Mouse (Mus musculus) MEL (cell line): ENCODE measurements around the gene Drg1. TPM values are rescaled to one million over a fixed set of nuclear protein-coding genes. Genes with fewer than 3 reads are reported as not detected.
A peak's percentile ranks its signal among the peaks of the same experiment; 100 is the strongest.

ENCODE experiments used
- DNase-seq: peaks from one replicate; pipeline ENCODE4 v3.0.0; 2011; ENCODE audit warnings: low read depth, low spot score
- H3K27ac ChIP-seq: 2 replicates; pipeline ENCODE4 v1.5.1; 2012; ENCODE audit warnings: low read depth, mild to moderate bottlenecking, control low read depth, low read length, moderate library complexity; ENCODE audit not compliant: control insufficient read depth
- H3K27me3 ChIP-seq, 2 experiments: fragments of 150-350 bp in 1 of 2; sonication (generic) in 1 of 2; 2 replicates each; pipeline ENCODE4 v1.6.1; 2012; ENCODE audit warnings: low read length in 2 of 2, mild to moderate bottlenecking in 2 of 2, improper control_type of control experiment in 1 of 2, moderate library complexity in 1 of 2; ENCODE audit not compliant: insufficient read depth in 2 of 2, control insufficient read depth in 1 of 2
- H3K36me3 ChIP-seq, 2 experiments: 2 replicates each; pipeline ENCODE4 v1.6.1; 2012 to 2014; ENCODE audit warnings: low read length in 2 of 2, improper control_type of control experiment in 1 of 2, inconsistent platforms in 1 of 2, mild to moderate bottlenecking in 1 of 2; ENCODE audit not compliant: insufficient read depth in 2 of 2, control insufficient read depth in 1 of 2
- H3K4me1 ChIP-seq, 2 experiments: fragments of 150-350 bp in 1 of 2; sonication (generic) in 1 of 2; 2 replicates each; pipeline ENCODE4 v1.6.1; 2012; ENCODE audit warnings: low read length in 2 of 2, improper control_type of control experiment in 1 of 2, mild to moderate bottlenecking in 1 of 2; ENCODE audit not compliant: insufficient read depth in 2 of 2, control insufficient read depth in 1 of 2
- H3K4me3 ChIP-seq, 2 experiments: fragments of 150-350 bp in 1 of 2; sonication (generic) in 1 of 2; 2 replicates each; pipeline ENCODE4 v1.5.1; 2012; ENCODE audit warnings: low read depth in 2 of 2, low read length in 2 of 2, mild to moderate bottlenecking in 2 of 2, moderate library complexity in 2 of 2, control low read depth in 1 of 2, improper control_type of control experiment in 1 of 2; ENCODE audit not compliant: control insufficient read depth in 1 of 2, insufficient read depth in 1 of 2
- H3K79me2 ChIP-seq: 2 replicates; pipeline ENCODE4 v1.6.1; 2012; ENCODE audit warnings: mild to moderate bottlenecking, low read length, moderate library complexity; ENCODE audit not compliant: control insufficient read depth, poor library complexity, insufficient read depth
- H3K9ac ChIP-seq: 2 replicates; pipeline ENCODE4 v1.6.1; 2012; ENCODE audit warnings: low read depth, mild to moderate bottlenecking, control low read depth, low read length, moderate library complexity; ENCODE audit not compliant: control insufficient read depth, poor library complexity, severe bottlenecking
- H3K9me3 ChIP-seq: fragments of 150-350 bp; sonication (generic); replicated peaks from 2 replicates; pipeline ENCODE4 v1.6.1; 2012; ENCODE audit warnings: mild to moderate bottlenecking, low read length, improper control_type of control experiment, moderate library complexity; ENCODE audit not compliant: insufficient read depth
- BHLHE40 ChIP-seq: IDR thresholded peaks from 2 replicates; pipeline ENCODE4 v1.6.1; 2012; ENCODE audit warnings: low read depth, mild to moderate bottlenecking, inconsistent platforms, low read length, improper control_type of control experiment, borderline replicate concordance
- CHD2 ChIP-seq: IDR thresholded peaks from 2 replicates; pipeline ENCODE4 v1.6.1; 2011; ENCODE audit warnings: low read length, improper control_type of control experiment
- CTCF ChIP-seq, 3 experiments: IDR thresholded peaks in 2 of 3; conservative IDR thresholded peaks in 1 of 3; 2 replicates each; pipeline ENCODE4 v1.5.1; 2011 to 2012; ENCODE audit warnings: low read length in 3 of 3, low read depth in 2 of 3, mild to moderate bottlenecking in 2 of 3, improper control_type of control experiment in 1 of 3, inconsistent platforms in 1 of 3, mixed read lengths in 1 of 3, moderate library complexity in 1 of 3; ENCODE audit not compliant: control insufficient read depth in 1 of 3, insufficient read depth in 1 of 3, poor library complexity in 1 of 3, severe bottlenecking in 1 of 3
- E2F4 ChIP-seq: IDR thresholded peaks from 2 replicates; pipeline ENCODE4 v1.6.1; 2011; ENCODE audit warnings: low read depth, low read length, improper control_type of control experiment, borderline replicate concordance
- ELF1 ChIP-seq: IDR thresholded peaks from 2 replicates; pipeline ENCODE4 v1.6.1; 2014; ENCODE audit warnings: low read depth, mild to moderate bottlenecking, inconsistent platforms, low read length, improper control_type of control experiment, moderate library complexity
- EP300 ChIP-seq, 2 experiments: IDR thresholded peaks; 2 replicates each; pipeline ENCODE4 v1.6.1; 2011; ENCODE audit warnings: improper control_type of control experiment in 2 of 2, low read length in 2 of 2, low read depth in 1 of 2, mild to moderate bottlenecking in 1 of 2
- ETS1 ChIP-seq: IDR thresholded peaks from 2 replicates; pipeline ENCODE4 v1.6.1; 2012; ENCODE audit warnings: low read depth, mild to moderate bottlenecking, inconsistent platforms, low read length, improper control_type of control experiment, moderate library complexity
- GATA1 ChIP-seq: IDR thresholded peaks from 2 replicates; pipeline ENCODE4 v1.6.1; 2011; ENCODE audit warnings: low read depth, low read length, improper control_type of control experiment
- HCFC1 ChIP-seq: IDR thresholded peaks from 2 replicates; pipeline ENCODE4 v1.6.1; 2012; ENCODE audit warnings: low read depth, mild to moderate bottlenecking, inconsistent platforms, low read length, improper control_type of control experiment, moderate library complexity
- KAT2A ChIP-seq: conservative IDR thresholded peaks from 2 replicates; pipeline ENCODE4 v1.6.1; 2012; ENCODE audit warnings: low read depth, low read length, improper control_type of control experiment, inconsistent platforms
- MAFK ChIP-seq: IDR thresholded peaks from 2 replicates; pipeline ENCODE4 v1.6.1; 2011; ENCODE audit warnings: low read depth, mild to moderate bottlenecking, low read length, improper control_type of control experiment, borderline replicate concordance
- MAX ChIP-seq: IDR thresholded peaks from 2 replicates; pipeline ENCODE4 v1.6.1; 2011; ENCODE audit warnings: low read length, improper control_type of control experiment
- MAZ ChIP-seq: IDR thresholded peaks from 2 replicates; pipeline ENCODE4 v1.6.1; 2012; ENCODE audit warnings: low read depth, mild to moderate bottlenecking, inconsistent platforms, low read length, improper control_type of control experiment
- MEF2A ChIP-seq: IDR thresholded peaks from 2 replicates; pipeline ENCODE4 v1.6.1; 2014; ENCODE audit warnings: low read depth, mild to moderate bottlenecking, inconsistent platforms, low read length, improper control_type of control experiment; ENCODE audit not compliant: poor library complexity, insufficient replicate concordance, severe bottlenecking; ENCODE audit errors: extremely low read depth
- MYC ChIP-seq: IDR thresholded peaks from 2 replicates; pipeline ENCODE4 v1.6.1; 2011; ENCODE audit warnings: low read depth, mild to moderate bottlenecking, low read length, improper control_type of control experiment, moderate library complexity
- NELFE ChIP-seq: IDR thresholded peaks from 2 replicates; pipeline ENCODE4 v1.6.1; 2011; ENCODE audit warnings: low read depth, low read length, improper control_type of control experiment
- POLR2A ChIP-seq, 2 experiments: IDR thresholded peaks; 2 replicates each; pipeline ENCODE4 v1.6.1; 2011 to 2012; ENCODE audit warnings: low read length in 2 of 2, mild to moderate bottlenecking in 2 of 2, control low read depth in 1 of 2, improper control_type of control experiment in 1 of 2, low read depth in 1 of 2, moderate library complexity in 1 of 2; ENCODE audit not compliant: control insufficient read depth in 1 of 2, insufficient read depth in 1 of 2, poor library complexity in 1 of 2
- POLR2AphosphoS2 ChIP-seq: IDR thresholded peaks from 2 replicates; pipeline ENCODE4 v1.6.1; 2011; ENCODE audit warnings: low read length, improper control_type of control experiment
- POLR2AphosphoS5 ChIP-seq: IDR thresholded peaks from 2 replicates; pipeline ENCODE4 v1.6.1; 2012; ENCODE audit warnings: low read depth, borderline replicate concordance, mild to moderate bottlenecking, inconsistent platforms, low read length, moderate library complexity, mixed read lengths
- RAD21 ChIP-seq: IDR thresholded peaks from 2 replicates; pipeline ENCODE4 v1.6.1; 2011; ENCODE audit warnings: mild to moderate bottlenecking, low read depth, low read length, improper control_type of control experiment
- RCOR1 ChIP-seq: IDR thresholded peaks from 2 replicates; pipeline ENCODE4 v1.6.1; 2012; ENCODE audit warnings: low read depth, mild to moderate bottlenecking, inconsistent platforms, low read length, improper control_type of control experiment
- SIN3A ChIP-seq: IDR thresholded peaks from 2 replicates; pipeline ENCODE4 v1.6.1; 2012; ENCODE audit warnings: low read length, improper control_type of control experiment, inconsistent platforms
- SMC3 ChIP-seq: IDR thresholded peaks from 2 replicates; pipeline ENCODE4 v1.6.1; 2011; ENCODE audit warnings: low read depth, low read length, improper control_type of control experiment
- TAL1 ChIP-seq: IDR thresholded peaks from 2 replicates; pipeline ENCODE4 v1.6.1; 2012; ENCODE audit warnings: mild to moderate bottlenecking, inconsistent platforms, low read length, moderate library complexity, mixed read lengths
- TBP ChIP-seq: IDR thresholded peaks from 2 replicates; pipeline ENCODE4 v1.8.0; 2011; ENCODE audit warnings: low read depth, low read length, improper control_type of control experiment
- TCF12 ChIP-seq: IDR thresholded peaks from 2 replicates; pipeline ENCODE4 v1.6.1; 2014; ENCODE audit warnings: low read depth, mild to moderate bottlenecking, inconsistent platforms, low read length, improper control_type of control experiment, moderate library complexity
- UBTF ChIP-seq: IDR thresholded peaks from 2 replicates; pipeline ENCODE4 v1.6.1; 2012; ENCODE audit warnings: low read depth, mild to moderate bottlenecking, inconsistent platforms, low read length, improper control_type of control experiment, moderate library complexity, borderline replicate concordance; ENCODE audit not compliant: insufficient read depth
- ZC3H11A ChIP-seq: IDR thresholded peaks from 2 replicates; pipeline ENCODE4 v1.6.1; 2012; ENCODE audit warnings: low read depth, mild to moderate bottlenecking, inconsistent platforms, low read length, improper control_type of control experiment
- ZKSCAN1 ChIP-seq: IDR thresholded peaks from 2 replicates; pipeline ENCODE4 v1.6.1; 2012; ENCODE audit warnings: low read depth, mild to moderate bottlenecking, inconsistent platforms, low read length, improper control_type of control experiment, moderate library complexity
- ZNF384 ChIP-seq: IDR thresholded peaks from 2 replicates; pipeline ENCODE4 v1.6.1; 2012; ENCODE audit warnings: low read depth, mild to moderate bottlenecking, inconsistent platforms, low read length, improper control_type of control experiment
- polyA plus RNA-seq, 2 experiments: library from polyadenylated mRNA; stranded (reverse) in 1 of 2; unstranded in 1 of 2; fragments of >175 nt in 1 of 2; fragments of >200 nt in 1 of 2; gene quantifications; 2 replicates each; pipeline versions ENCODE4 v1.2.1 to v1.2.4; 2012; ENCODE audit warnings: low replicate concordance in 2 of 2, low read depth in 1 of 2; ENCODE audit not compliant: insufficient read length in 2 of 2, insufficient read depth in 1 of 2, missing spikeins in 1 of 2
- total RNA-seq: library from RNA; depleted of rRNA; stranded (reverse); fragments of 300-350 nt; gene quantifications from 2 replicates; pipeline ENCODE4 v1.2.3, GENCODE M21; 2012

Gene Drg1
- total and polyA plus RNA-seq, 3 experiments: 161 to 1,664 (median 212) TPM

- H3K36me3 ChIP-seq: peaks cover 5 to 26% of the 10 kb centered on the region in 2 experiments
- peaks cover 60% of the 10 kb centered on the region for H3K79me2 ChIP-seq
- H3K4me1 ChIP-seq: peaks cover 3 to 36% of the 10 kb centered on the region in 2 experiments
- peak overlapping the region; percentile 77 to 90 for H3K4me3 ChIP-seq
- DNase-seq: no peak
- peak overlapping the region; percentile 98 for H3K9ac ChIP-seq
- H3K27ac ChIP-seq: peak overlapping the region; percentile 64
- no peaks in the 10 kb centered on the region for H3K27me3 ChIP-seq
- TF ChIP-seq ZKSCAN1 (no peak), POLR2A (IDR thresholded peaks at IDR 0.05; ENCODE audit: control insufficient read depth in 1 of 2, insufficient read depth in 1 of 2, low read depth in 1 of 2, low read length in 2 of 2, poor library complexity in 1 of 2) (no peak), MAFK (no peak), TAL1 (no peak), POLR2AphosphoS2 (no peak), RCOR1 (no peak), HCFC1 (no peak), POLR2AphosphoS5 (no peak), UBTF (no peak), ELF1 (no peak), E2F4 (no peak)
- no peaks in the 10 kb centered on the region for H3K9me3 ChIP-seq
Observed at GRCm38 (mm10) chr11:3292711-3293249, 26.6 kb upstream of the Drg1 start.

GRCm38 (mm10) chr11:3292062-3292421, 25.8 kb upstream of the Drg1 start:
- peak; percentile 89 for DNase-seq
- TF ChIP-seq ZC3H11A (no peak), TCF12 (no peak; the same call in 1 of the 2 replicates), POLR2AphosphoS2 (no peak), GATA1 (no peak), EP300 (IDR thresholded peaks at IDR 0.05; ENCODE audit: low read depth in 1 of 2, low read length in 2 of 2) (peak in 1 of 2 experiments; percentile 18; a peak in 1 of 4 replicates), CTCF (IDR thresholded peaks at IDR 0.05 in 2 of 3, conservative IDR thresholded peaks at IDR 0.05 in 1 of 3; ENCODE audit: control insufficient read depth in 1 of 3, insufficient read depth in 1 of 3, low read depth in 2 of 3, low read length in 3 of 3, poor library complexity in 1 of 3, severe bottlenecking in 1 of 3) (no peak), POLR2AphosphoS5 (no peak), HCFC1 (peak; percentile 70; the same call in 1 of the 2 replicates), ZNF384 (no peak), MAZ (peak; percentile 37; the same call in 1 of the 2 replicates), TBP (peak; percentile 80; the same call in 1 of the 2 replicates), MYC (no peak), MAX (peak; percentile 68), NELFE (peak; percentile 39), RAD21 (no peak), ELF1 (peak; percentile 67; the same call in 1 of the 2 replicates), SIN3A (peak; percentile 79), ETS1 (no peak), UBTF (peak; percentile 77; the same call in 1 of the 2 replicates), BHLHE40 (no peak), MEF2A (no peak), E2F4 (peak; percentile 48; the same call in 1 of the 2 replicates), SMC3 (no peak), CHD2 (no peak), KAT2A (no peak)

More at GRCm38 (mm10) chr11:3292062-3292421, 25.8 kb upstream of the Drg1 start:
- Histone ChIP-seq H3K4me1 (peaks cover 3 to 39% of the 10 kb centered on the region in 2 experiments), H3K27me3 (no peaks in the 10 kb centered on the region), H3K36me3 (peaks cover 4 to 27% of the 10 kb centered on the region in 2 experiments), H3K27ac (peak overlapping the region; percentile 64), H3K79me2 (peaks cover 60% of the 10 kb centered on the region), H3K4me3 (peak overlapping the region; percentile 77 to 90), H3K9ac (peak overlapping the region; percentile 98), H3K9me3 (no peaks in the 10 kb centered on the region)
